Mouse (Mus musculus) myocyte (in vitro differentiated cells): ENCODE results near the gene Lcorl.

Source experiments
- CEBPB ChIP-seq: IDR thresholded peaks from 2 replicates; pipeline ENCODE4 v1.6.1; 2011; ENCODE audit warnings: mild to moderate bottlenecking, moderate library complexity; ENCODE audit not compliant: poor library complexity, insufficient read depth, severe bottlenecking
- E2F4 ChIP-seq: IDR thresholded peaks from one replicate; pipeline ENCODE4 v1.6.1; 2011; ENCODE audit warnings: mild to moderate bottlenecking, control low read depth, moderate library complexity; ENCODE audit not compliant: insufficient read depth
- MYOG ChIP-seq, 3 experiments: IDR thresholded peaks; one replicate each; pipeline ENCODE4 v1.6.1; 2011; ENCODE audit warnings: control low read depth in 2 of 3, low read depth in 2 of 3, mild to moderate bottlenecking in 2 of 3; ENCODE audit not compliant: insufficient read length in 2 of 3, control insufficient read depth in 1 of 3, insufficient read depth in 1 of 3
- POLR2A ChIP-seq: IDR thresholded peaks from one replicate; pipeline ENCODE4 v1.6.1; 2011; ENCODE audit warnings: low read depth, mild to moderate bottlenecking, control low read depth, moderate library complexity; ENCODE audit not compliant: insufficient read length
- POLR2AphosphoS2 ChIP-seq: IDR thresholded peaks from one replicate; pipeline ENCODE4 v1.6.1; 2011; ENCODE audit warnings: low read depth, control low read depth; ENCODE audit not compliant: insufficient read length
- SRF ChIP-seq: IDR thresholded peaks from one replicate; pipeline ENCODE4 v1.6.1; 2011; ENCODE audit warnings: low read depth; ENCODE audit not compliant: control insufficient read depth, insufficient read length
- USF1 ChIP-seq: IDR thresholded peaks from one replicate; pipeline ENCODE4 v1.6.1; 2011; ENCODE audit warnings: low read depth, mild to moderate bottlenecking, control low read depth, moderate library complexity

GRCm38 (mm10) chr5:45677639-45678038 lies 179.8 kb downstream of the Lcorl start:
- TF ChIP-seq USF1 (no peak), SRF (no peak), POLR2A (no peak), MYOG (IDR thresholded peaks at IDR 0.05; ENCODE audit: control insufficient read depth in 1 of 3, insufficient read depth in 1 of 3, insufficient read length in 2 of 3, low read depth in 2 of 3) (no peak), E2F4 (no peak), POLR2AphosphoS2 (no peak), CEBPB (no peak)
